Mouse (Mus musculus): ENCODE measurements around the gene Traf3.

Traf3 gene

DNA sequence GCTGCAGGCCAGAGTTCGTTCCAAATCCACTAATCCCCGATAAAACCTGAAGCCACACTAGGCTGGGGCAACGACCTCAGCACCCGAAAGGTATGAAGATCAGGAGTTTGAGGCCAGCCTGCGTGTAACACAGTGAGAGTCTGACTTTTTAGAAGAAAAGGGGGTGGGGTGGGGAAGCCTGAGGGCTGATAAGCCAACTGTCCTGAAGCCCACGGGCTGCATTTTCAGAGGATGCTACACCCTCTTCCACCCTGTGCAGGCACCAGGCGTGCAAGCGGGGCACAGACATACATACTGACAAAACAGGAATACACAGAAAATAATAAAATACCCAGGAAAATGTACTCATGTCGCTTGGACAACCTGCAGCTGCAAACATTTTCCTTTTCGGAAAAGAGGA is 145.6 kb downstream of the Traf3 start:
- no peak for ATAC-seq (ENCODE audit: low TSS enrichment)

DNA sequence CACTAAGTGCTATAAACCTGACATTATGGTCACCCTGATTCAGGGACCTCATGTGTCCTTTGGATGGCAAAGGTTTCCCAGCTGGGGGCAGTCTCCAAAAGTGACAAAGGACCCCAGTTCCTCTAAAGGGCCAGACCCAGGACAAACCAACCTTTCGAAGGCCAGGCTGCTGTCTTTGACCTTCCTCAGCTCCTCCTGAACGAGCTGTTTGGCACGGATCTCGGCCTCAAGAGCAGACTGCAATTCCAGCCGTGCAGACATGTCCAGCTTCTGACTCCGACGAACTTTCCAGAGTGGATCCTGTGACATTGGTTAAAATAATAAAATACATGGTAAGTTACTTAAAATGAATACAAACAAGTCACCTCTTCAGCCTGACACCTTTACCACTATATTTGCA is 148.1 kb downstream of the Traf3 start:
- ATAC-seq (ENCODE audit: low TSS enrichment): no peak

All from frontal cortex, adult (tissue).